Mouse (Mus musculus): ENCODE measurements around the gene Zcchc24.

Zcchc24 gene

DNA sequence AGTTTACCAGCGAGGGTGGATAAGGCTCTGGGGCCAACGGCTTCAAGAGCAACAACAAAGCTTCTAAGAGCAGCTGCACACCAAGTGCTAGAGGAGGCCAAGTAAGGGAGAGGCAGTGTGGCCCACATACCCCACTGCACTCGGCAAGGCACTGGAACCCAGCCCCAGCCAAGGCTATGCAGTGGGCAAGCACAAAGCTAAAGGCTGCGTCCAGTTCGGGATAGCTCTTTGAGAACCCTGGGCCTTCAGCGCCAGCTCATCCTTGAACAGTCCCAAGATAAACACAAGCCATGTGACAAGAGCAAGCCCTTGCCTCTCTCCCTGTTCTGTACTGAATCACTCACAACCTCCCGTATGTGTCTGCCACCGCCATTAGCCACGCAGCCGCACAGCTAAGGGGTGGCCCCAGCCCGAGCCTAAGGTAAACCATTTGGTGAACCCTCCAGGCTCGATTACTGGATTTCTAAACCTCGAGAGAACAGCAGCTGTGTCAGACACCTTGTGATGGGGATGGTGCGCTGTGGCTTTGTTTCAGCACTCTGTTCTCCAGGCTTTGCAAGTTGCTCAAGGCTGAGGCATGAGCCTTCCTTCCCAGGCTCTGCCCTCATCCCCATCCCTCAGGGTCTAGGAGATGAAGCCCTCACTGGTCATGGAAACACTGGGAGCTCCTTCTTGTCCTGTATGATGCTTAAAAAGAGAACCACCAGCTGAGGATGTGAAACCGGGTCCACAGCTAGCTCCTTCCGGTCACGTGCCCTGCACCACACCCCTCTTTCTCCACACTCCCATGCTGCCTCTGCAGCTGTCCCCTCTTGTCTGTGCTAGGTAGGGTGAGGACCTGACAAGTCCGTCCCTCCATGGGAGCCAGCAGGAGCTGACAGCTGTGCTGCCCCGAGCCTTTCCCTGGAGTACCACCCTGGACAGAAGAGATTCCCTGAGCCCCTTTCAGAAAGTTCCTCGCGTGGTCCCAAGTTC lies 21.6 kb downstream of the Zcchc24 start:
- no peak for DNase-seq

DNA sequence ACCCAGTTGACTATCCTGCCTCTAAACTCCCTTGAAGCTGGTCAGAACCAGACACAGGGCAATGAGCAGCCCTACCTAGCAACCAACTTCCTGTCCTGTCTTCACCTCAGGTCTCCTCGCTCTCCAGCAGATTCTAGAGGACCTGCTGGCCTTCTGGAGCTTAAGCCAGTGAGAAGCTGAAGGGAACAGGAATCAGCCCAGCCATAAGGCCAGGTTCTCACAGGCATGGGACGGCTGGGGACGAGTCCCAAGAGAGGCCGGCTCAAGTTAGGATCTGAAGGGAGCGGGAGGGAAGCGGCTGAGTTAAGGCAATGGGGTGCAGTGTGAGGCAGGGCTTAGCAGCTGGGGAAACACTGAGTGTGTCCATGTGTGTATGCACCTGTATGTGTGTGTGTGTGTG lies 22.5 kb downstream of the Zcchc24 start:
- DNase-seq: no peak

DNA sequence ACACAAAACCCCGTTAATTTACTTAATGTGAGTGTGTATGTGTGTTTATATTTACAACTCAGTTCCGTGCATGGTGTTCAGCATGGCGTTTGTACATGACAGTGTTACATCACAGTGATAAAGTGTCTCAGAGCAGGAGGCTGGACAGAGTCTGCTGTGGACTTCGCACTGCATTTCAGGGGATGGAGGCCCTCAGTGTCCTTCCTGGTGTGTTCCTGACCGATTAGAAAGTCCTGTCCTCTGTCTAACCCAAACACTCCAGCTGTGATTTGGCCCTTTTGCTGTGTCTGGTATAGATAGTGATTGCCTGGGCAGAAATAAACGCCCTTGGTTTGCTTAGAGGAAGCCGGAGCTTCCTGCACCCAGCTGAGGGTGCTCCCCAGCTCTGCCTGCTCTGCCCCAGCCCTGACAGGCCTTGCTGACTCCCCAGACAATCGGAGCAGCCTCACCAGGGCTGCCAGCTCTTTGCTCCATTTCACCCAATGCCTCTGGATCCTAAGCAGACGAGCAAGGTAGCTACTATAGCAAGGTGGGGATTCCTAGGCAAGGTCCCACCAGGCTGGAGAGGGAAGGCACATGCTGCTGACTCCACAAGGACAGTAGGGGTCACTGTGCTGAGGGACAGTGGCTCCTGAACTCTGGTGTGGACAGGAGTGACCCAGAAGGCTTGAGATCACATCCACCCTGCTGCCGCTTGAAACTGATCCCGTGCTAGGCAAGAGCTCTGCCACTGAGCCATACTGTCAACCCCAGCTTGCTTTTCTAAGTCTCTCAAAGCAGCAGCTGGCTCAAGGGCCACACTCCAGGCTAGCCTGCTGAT lies 23.3 kb downstream of the Zcchc24 start:
- DNase-seq: no peak

DNA sequence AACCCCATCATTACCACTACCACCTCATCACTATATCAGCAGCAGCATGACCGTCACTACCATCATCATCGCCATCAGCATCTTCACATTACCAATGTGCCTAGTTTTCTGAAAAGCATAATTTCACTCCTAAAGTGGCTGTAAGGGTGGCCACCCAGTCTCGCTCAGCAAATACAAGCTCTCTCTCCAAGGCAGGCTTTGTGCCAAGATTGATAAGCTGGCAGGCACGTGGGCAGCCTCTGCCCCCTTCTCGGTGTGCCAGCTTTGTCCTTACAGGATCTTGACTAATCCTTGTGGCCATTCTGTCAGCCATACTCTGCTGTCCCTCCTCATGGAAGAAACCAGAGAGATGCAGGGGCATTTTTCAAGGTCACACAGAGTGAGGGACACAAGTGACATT lies 25.9 kb downstream of the Zcchc24 start:
- DNase-seq: no peak

DNA sequence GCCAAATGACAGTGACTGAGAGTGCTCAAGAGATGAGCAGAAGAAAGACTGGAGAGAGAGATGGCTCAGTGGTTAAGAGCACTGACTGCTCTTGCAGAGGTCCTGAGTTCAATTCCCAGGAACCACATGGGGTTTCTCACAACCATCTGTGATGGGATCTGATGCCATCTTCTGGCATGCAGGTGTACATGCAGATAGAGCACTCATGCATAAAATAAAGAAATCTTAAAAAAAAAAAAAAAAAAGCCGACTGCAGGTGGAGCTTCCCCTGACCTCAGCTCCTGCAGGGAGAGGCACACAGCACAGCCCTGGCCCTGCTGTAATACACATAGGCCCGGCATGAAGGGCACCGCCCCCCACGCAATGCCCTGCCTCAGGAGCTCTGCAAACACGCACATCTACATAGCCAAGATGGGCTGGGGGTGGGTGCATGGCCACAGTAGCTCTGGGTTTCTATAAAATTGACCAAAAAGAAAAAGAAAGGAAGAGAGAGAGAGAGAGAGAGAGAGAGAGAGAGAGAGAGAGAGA lies 26.9 kb downstream of the Zcchc24 start:
- no peak for DNase-seq

DNA sequence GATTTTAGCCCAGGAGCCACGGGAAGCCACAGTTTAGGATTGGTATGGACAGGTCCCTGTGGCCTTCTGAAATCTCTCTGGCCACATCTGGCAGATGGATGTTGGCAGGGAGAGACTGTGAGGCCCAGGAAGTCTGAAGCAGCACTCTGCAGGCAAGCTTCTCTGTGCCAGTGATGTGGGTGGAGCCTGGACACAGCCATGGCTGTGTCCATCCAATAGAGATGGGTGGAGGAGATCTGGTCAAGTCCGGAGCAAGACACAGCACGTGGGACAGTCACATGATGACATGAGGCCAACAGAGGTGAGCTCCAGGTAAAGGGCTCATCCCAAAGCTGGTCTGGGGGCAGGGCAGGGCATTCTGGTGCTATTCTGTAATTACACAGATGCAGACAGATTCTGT lies 27.6 kb downstream of the Zcchc24 start:
- no peak for DNase-seq

DNA sequence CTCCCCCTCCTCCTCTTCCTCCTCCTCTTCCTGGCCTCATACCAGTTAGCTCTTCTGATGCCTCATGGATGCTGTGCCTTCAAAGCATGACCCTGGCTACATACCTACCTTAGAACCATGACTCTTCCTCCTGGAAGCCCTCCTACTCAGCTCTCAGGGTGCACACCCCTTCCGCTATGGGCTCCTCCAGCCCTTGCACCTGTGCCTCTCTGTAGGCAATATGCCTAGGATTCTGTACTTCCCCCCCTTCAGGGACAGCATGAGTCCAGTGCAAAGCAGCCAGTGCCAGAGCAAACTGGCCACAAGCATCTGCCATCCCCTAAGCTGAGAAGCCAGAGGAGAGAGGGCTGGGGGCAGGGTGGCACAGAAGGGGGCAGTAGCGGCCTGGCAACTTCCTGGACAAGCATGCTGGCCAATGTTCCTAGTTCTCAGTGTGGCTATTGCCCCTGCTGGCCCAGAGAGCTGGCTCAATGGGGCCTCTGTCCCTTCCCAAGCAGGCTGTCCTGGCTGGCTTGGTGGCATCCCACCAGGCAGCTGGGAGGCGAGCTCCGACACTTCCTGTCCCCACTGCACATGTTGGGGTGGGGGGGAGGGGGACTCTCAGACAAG lies 28.8 kb downstream of the Zcchc24 start:
- DNase-seq: peak; percentile 72

DNA sequence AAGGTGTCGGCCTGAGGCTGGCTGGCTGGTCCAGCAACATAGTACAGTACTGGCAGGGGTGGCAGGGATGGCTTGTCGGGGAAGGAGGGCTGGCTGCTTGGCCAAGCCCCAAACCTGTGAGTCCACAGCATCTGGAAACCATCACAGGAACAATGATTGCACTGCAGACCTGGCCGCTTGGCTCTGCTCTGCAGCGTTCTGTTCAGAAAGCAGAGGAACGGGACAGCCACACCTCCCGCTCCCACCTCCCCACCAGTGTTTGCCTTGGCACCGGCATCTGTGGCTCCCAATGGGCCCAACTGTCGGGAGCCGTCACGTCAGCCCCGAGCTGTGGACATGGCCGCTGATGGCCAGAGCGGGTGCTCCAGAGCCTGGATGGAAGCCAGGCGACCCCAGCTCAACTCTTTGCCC lies 30.2 kb downstream of the Zcchc24 start:
- DNase-seq: no peak

DNA sequence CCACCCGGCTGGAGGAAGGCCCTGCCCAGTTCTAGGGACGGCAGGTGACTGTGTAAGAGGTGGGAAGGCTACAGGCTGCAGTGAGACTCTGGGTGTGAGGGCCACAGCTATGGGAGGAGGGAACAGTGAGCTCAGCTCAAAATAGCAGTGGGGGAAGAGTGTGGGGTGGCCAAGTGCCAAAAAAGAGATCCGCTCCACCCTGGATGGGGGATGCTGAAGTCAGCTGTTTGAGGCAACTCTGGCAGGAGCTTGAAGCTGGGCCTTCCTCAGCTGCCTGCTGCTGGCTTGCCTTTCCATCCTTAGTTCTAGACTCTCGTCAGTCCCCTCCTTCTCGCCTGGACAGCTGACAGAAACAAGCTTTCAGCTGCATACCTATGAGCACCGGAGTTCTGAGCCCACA lies 32.2 kb downstream of the Zcchc24 start:
- DNase-seq: peak; percentile 53

DNA sequence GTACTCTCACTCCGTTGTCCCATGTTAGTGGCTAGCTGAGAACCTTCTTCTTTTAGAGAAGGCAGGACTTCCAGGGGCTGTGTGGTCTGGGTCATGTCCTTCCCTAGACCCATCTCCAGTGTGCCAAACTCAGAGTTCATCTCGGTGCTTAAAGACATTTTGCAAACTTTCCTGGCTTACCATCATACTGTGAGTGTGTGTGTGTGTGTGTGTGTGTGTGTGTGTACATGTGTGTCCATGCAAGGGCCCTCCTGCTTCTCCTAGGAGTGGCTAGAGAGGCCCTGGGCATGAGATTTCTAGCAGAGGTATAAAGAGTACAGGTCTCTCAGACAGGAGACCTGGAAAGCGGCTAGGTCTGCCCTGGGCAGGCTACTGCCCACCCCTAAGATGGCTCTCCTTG lies 32.7 kb downstream of the Zcchc24 start:
- no peak for DNase-seq

DNA sequence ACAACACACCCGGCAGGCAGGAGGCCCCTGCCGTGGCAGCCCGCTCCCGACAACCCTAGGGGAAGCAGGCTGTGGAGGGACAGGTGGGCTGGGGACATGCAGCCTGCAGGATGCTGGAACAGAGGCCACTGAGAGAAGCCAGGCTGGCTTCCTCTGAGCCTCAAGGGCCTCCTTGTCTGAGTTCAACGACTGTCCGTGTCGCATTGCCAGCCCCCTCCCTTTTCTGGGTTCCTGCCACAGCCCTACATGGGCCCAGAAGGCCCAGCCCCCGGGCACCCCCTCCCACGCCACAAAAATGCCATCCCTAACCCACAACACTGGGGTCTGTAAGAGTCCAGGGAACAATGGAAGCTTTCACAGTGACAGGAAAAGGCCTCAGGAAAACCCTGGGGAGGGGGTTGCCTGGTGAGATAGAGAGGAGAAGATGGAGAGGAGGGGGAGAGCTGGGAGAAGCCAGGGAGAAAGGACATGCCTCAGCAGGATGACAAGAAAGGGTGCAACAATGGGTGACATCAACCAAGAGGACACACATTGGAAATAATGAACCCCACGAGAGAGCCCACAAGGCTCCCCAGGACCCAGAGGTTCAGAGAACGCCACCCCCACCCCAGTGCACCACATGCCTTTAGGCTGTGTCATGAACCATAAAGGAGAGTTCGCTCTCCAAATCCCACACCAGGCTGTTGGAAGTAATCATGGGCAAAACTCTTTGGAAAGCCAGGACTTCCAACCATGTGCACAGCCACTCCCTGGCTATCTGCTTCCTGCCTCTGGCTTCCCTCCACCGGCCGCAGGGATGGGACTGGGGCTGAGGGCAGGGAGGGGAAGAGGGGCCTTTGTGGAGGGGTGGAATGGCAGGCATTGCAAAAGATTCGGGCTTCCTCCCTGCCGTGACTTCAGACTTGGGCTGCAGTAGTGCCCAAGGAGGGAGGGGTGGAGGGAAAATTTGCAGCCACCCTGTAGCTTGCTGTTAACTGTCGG lies 33.8 kb downstream of the Zcchc24 start:
- DNase-seq: peak; percentile 91

DNA sequence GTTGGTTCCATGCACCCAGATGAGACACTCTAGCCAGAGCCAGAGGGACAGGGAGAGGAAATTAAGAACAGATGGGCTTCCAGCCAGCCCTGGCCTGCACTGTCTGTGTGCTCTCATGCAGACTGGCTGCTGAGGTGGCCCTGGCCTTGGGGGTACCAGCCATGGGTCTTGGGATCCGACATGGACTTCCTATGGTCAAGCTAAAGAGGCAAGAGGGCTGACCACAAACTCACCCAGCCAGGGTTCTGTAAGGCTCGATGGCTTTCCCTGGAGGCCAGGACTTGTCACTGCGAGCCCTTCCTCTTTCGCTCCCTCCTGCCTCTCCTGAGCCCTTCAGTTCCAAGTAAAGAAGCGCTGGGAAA lies 41.7 kb downstream of the Zcchc24 start:
- no peak for DNase-seq

DNA sequence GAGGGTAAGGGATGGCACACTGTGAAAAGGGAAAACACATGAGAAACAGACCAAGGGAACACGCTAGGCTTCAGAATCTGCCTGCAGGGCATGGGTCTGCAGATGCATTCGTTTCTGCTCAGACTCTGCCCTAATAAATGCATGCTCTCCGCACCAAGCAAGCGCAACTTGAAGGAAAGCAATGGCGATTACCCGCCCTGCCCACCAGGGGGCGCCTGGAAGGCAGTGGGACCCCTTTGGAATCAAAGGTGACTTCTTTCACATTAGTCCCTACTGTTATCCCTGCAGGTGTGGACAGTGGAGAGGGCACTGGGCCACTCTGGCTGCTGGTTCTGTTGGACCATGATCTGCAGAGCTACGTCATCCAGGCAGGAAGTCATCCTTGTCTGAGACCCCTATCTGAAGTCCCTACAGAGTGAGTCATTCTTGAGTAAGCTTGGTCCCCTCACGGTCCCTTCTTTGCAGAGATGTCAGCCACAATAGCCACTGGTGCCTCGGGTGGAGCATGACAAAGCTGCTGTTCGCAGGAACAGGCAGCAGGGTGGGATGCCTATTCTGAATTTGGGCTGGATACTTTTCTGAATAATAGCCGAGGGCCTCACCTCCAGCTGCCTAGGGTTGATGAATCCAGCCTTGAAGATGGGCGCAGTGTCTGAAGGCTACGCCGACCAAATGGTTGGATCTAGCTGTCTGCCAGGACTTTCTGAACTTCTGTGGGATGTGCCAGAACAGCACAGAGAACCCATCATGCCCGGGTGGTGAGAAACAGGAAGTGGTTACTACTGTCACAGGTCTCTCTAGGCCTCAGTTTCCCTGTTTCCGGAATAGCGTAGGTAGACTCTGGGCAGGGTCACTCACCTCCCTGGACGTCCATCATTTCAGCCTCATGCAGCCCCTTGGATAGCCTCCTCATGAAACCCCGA lies 42.4 kb downstream of the Zcchc24 start:
- peak; percentile 77 for DNase-seq

DNA sequence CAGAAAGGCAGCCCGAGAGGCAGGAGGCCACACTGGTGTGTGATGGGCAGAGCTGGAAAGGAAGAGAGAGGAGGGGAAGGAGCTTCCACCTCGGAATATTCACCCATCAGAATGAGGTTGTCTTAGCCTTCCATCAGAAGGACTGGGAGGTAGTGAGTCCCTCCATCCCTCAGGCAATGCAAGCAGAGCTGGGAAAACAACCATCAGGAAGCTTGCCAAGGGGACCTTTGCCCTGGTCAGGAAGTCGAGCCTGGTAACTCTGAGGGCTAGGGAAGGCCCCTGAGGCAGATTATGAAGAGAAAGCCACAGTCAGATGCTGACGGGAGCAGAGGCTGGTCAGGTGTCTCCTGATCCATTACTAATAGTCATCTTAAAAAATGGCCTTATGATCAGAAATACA lies 43.1 kb downstream of the Zcchc24 start:
- DNase-seq: no peak

DNA sequence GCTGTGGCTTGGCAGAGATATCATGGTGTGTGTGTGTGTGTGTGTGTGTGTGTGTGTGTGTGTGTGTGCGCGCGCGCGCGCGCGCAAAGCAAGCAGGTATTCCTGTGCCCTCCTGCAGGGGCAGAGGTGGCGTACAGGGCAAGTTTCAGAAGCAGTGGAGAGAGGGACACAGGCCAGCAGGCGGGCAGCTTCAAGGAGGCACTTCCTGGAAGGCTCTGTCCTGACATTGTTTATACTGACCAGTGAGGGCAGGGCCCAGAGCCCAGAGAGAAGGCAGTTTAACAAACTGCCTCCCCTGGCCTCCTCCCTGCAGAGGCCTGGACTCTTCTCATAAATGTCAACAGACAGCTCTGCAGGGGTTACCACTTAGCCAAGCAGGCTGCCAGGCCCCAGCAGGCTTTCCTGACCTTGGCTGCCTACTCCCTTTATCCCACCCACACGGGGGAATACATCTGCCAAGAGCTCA lies 43.8 kb downstream of the Zcchc24 start:
- no peak for DNase-seq

DNA sequence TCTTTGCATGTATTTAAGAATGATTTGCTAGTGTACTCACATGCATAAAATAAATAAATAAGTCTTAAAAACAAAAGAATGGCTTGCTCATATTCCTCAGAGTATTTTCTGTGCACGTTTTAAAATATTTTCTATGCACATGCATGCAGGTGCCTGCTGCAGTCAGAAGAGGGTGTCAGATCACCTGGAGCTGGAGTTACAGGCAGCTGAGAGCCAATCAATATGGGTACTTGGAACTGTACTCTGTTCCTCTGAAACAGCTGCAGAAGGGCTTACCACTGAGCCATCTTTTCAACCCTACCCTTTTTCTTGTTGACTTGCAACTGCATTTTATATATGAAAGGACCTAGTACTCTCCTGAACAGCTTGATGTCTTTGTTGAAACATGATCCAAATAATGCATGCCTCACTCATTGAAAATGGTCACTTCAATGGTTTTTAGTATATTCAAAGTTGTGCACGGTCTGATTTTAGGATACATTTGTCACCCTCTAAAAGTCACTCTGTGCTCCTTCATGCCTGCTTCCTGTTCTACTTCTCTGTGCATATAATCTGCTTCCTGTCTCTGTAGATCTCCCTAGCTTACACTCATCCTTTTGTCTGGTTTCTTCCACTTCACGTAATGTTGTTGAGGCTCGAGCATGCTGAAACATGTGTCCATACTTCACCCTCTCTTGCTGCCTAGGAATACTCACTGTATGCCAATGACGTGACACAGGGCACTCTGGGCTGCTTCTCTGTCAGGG lies 47.7 kb downstream of the Zcchc24 start:
- DNase-seq: no peak

DNA sequence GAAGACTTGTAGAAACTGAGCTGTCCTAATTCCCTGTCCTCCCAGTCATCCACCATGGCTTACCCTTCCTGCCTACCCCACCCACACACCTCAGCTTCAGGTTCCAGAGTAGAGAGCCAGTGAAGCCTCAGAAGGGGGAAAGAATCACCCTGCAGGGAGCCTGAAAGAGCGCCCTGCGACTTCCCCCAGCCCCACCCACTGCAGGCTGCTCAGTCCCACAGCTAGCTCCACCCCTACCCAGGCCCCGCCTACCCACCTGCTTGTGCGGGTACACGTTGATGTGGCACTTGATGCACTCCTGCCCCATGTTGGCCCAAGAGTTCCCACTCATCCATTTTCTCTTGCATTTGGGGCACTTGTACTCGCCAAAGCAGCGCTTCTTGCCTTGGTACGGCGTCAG lies 49.5 kb downstream of the Zcchc24 start:
- DNase-seq: no peak

DNA sequence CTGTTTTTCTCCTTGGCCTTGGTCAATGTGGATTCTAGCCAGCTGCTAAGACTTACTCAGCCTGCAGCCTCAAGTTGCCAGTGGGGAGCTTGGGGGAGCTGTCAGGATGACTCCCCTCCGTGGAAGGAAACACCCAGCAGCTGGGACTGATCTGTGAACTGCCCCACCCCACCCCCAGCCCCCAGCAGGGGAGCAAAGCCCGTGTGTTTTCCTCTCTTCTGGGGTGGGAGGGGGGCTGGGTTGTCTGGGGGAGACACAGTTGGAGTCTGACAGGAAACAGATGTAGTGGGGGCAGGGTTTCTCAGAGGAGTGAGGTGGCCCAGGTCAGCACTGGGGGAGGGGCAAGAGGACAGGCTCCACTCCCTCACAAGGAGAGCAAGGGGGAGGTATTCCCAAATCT lies 50.4 kb downstream of the Zcchc24 start:
- DNase-seq: no peak

DNA sequence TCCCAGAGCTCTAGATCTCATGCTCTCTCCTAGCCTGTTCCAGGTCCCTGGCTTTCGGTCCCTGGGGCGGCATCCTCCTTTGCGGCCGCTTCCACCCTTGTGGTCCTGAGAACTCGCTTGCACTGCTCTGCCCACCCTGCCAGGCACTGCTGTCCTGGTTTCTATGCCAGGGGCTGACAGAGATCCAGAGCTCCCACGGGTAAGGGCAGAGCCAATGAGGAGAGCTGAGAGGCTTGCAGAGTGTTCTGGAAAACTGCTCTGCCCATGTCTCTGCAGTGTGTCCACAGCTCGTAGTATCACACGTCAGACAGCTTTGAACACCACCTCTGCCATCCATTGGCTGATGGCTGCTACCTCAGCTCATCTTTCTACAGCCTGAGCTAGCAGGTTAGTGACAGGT lies 51.1 kb downstream of the Zcchc24 start:
- DNase-seq: no peak

DNA sequence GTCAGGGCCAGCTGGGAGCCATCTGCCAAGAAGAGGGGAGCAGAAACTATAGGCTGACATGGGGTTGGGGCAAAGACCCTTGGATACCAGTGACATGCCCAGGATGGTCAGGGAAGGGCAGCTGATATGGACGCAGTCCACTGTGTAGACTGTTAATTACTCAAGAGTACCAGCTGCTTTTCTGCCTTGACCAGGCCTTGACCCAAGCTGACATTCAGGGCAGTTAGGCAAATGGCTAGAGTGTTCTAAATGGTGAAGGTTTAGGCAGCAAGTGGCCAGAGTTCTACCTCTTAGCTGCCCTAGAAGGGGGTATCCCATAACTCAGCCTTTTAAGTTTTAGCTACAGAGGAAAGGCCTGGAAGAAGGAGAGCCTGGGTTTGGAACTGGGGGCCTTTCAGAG lies 52.3 kb downstream of the Zcchc24 start:
- DNase-seq: no peak

All from retina, postnatal 1 day (tissue).